Mouse (Mus musculus) liver (tissue): ENCODE data around the gene Ppara.

ENCODE experiments used
- DNase-seq: peaks from one replicate; pipeline ENCODE4 v3.0.0-alpha.2; 2020; ENCODE audit warnings: mixed read lengths

Gene Ppara

GRCm38 (mm10) chr15:85705566-85706332, 29.0 kb upstream of the Ppara start:
- DNase-seq: no peak

- DNase-seq: no peak
Observed at GRCm38 (mm10) chr15:85706527-85706926, 28.3 kb upstream of the Ppara start.

- no peak for DNase-seq
Observed at GRCm38 (mm10) chr15:85707017-85707416, 27.8 kb upstream of the Ppara start.

GRCm38 (mm10) chr15:85707458-85708030, 27.2 kb upstream of the Ppara start:
- no peak for DNase-seq

- no peak for DNase-seq
Observed at GRCm38 (mm10) chr15:85708217-85708616, 26.6 kb upstream of the Ppara start.

- no peak for DNase-seq
Observed at GRCm38 (mm10) chr15:85708843-85709242, 25.9 kb upstream of the Ppara start.

GRCm38 (mm10) chr15:85709268-85709973, 25.4 kb upstream of the Ppara start:
- peak; percentile 66 for DNase-seq

- peak; percentile 67 for DNase-seq
Observed at GRCm38 (mm10) chr15:85710179-85710578, 24.6 kb upstream of the Ppara start.

GRCm38 (mm10) chr15:85710641-85711580, 23.9 kb upstream of the Ppara start:
- no peak for DNase-seq

GRCm38 (mm10) chr15:85712565-85713168, 22.1 kb upstream of the Ppara start:
- DNase-seq: peak; percentile 20

- no peak for DNase-seq
Observed at GRCm38 (mm10) chr15:85713417-85713816, 21.4 kb upstream of the Ppara start.

GRCm38 (mm10) chr15:85715059-85715458, 19.7 kb upstream of the Ppara start:
- DNase-seq: no peak

- peak; percentile 81 for DNase-seq
Observed at GRCm38 (mm10) chr15:85716045-85716444, 18.7 kb upstream of the Ppara start.

- DNase-seq: no peak
Observed at GRCm38 (mm10) chr15:85716591-85716990, 18.2 kb upstream of the Ppara start.

GRCm38 (mm10) chr15:85717008-85717407, 17.8 kb upstream of the Ppara start:
- no peak for DNase-seq

- DNase-seq: no peak
Observed at GRCm38 (mm10) chr15:85717800-85718199, 17.0 kb upstream of the Ppara start.

- no peak for DNase-seq
Observed at GRCm38 (mm10) chr15:85719017-85719416, 15.8 kb upstream of the Ppara start.

GRCm38 (mm10) chr15:85720366-85720841, 14.4 kb upstream of the Ppara start:
- DNase-seq: peak; percentile 22

GRCm38 (mm10) chr15:85724271-85725165, 10.3 kb upstream of the Ppara start:
- DNase-seq: no peak

GRCm38 (mm10) chr15:85728224-85728623, 6.6 kb upstream of the Ppara start:
- no peak for DNase-seq

- DNase-seq: no peak
Observed at GRCm38 (mm10) chr15:85729256-85729655, 5.5 kb upstream of the Ppara start.
